Mouse (Mus musculus): ENCODE data around the gene Snx3.

DNA sequence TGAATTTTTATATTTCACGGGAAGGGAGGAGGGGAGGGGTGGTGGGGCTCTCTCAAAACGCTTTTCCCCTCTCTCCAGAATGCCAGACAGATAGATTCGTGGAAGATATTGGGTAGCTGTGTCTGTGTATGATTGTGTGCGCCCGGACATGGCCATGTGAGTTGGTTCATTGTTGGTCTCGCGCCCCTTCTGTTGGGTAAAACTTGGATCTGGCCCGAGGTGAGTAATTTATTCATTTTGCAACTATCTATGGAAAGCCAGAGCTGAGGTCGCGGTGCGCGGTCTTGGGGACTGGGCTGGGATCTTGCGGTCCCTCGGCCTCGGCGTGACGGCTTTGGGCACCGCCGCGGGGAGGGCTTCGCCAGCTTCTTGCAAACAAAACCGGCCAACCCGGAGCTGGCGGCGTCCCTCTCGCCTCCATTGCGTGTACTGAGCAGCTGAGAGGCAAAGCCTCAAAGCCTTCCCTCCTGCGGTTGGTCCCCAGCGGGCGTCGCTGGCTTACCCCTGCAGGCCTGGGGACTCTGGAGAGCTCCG is 82.1 kb downstream of the Snx3 start:
- 0 out of 2 replicates have a peak, but pooled peaks have one; percentile 19 for TF ChIP-seq POLR2A (IDR thresholded peaks at IDR 0.05; ENCODE audit: borderline replicate concordance, extremely low read depth, insufficient read depth, insufficient read length, poor library complexity, severe bottlenecking)
- TF ChIP-seq CTCF (IDR thresholded peaks at IDR 0.05; ENCODE audit: borderline replicate concordance, extremely low read depth, insufficient read depth, insufficient read length) = no peak
